Mouse (Mus musculus): Measurements from ENCODE around the gene Slc25a24.

GRCm38 (mm10) chr3:109123531-109123981 lies 607 bp downstream of the Slc25a24 start:
- TF ChIP-seq CTCF (conservative IDR thresholded peaks at IDR 0.05; ENCODE audit: insufficient read depth, insufficient read length, low read depth, low read length) (no peak), POLR2A (IDR thresholded peaks at IDR 0.05; ENCODE audit: low read depth, low read length) (no peak)

All from kidney, adult 2 months (tissue).